Mouse (Mus musculus) liver, embryonic 15.5 days (tissue): Measurements from ENCODE around the gene Castor2. TPM values are rescaled to one million over a fixed set of nuclear protein-coding genes. Genes with fewer than 3 reads are reported as not detected.

Experiments used
- ATAC-seq: fragments of 200-750 bp; cut with Nextera tagmentation; 2 replicates; pipeline ENCODE4 v1.8.0; 2017; ENCODE audit warnings: moderate number of reproducible peaks, mild to moderate bottlenecking, moderate library complexity; ENCODE audit not compliant: insufficient read depth
- H3K27ac ChIP-seq: fragments of 300-500 bp; sonication (generic); replicated peaks from 2 replicates; pipeline ENCODE4 v1.5.1; 2015; ENCODE audit warnings: mild to moderate bottlenecking, inconsistent platforms
- H3K27me3 ChIP-seq: fragments of 300-500 bp; sonication (generic); 2 replicates; pipeline ENCODE4 v1.6.1; 2015; ENCODE audit warnings: mild to moderate bottlenecking, inconsistent platforms
- H3K36me3 ChIP-seq: fragments of 300-500 bp; sonication (generic); replicated peaks from 2 replicates; pipeline ENCODE4 v1.6.1; 2015; ENCODE audit warnings: moderate library complexity, mild to moderate bottlenecking, inconsistent platforms
- H3K4me1 ChIP-seq: fragments of 300-500 bp; sonication (generic); replicated peaks from 2 replicates; pipeline ENCODE4 v1.6.1; 2015; ENCODE audit warnings: inconsistent platforms
- H3K4me2 ChIP-seq: fragments of 300-500 bp; sonication (generic); 2 replicates; pipeline ENCODE4 v1.6.1; 2015; ENCODE audit warnings: moderate library complexity, mild to moderate bottlenecking, inconsistent platforms
- H3K4me3 ChIP-seq: fragments of 300-500 bp; sonication (generic); replicated peaks from 2 replicates; pipeline ENCODE4 v1.5.1; 2015; ENCODE audit warnings: mild to moderate bottlenecking, inconsistent platforms
- H3K9ac ChIP-seq: fragments of 300-500 bp; sonication (generic); 2 replicates; pipeline ENCODE4 v1.6.1; 2015; ENCODE audit warnings: moderate library complexity, mild to moderate bottlenecking, inconsistent platforms
- H3K9me3 ChIP-seq: fragments of 300-500 bp; sonication (generic); replicated peaks from 2 replicates; pipeline ENCODE4 v1.6.1; 2016; ENCODE audit warnings: inconsistent platforms
- WGBS: fragments of 180-500 bp; shearing (Covaris S2); methylation state at CpG from one replicate; pipeline ENCODE4 v1.1.7; 2015; ENCODE audit warnings: mixed read lengths; ENCODE audit not compliant: insufficient replicate concordance; 5-methylcytosine and 5-hydroxymethylcytosine counted together
- polyA plus RNA-seq: library from polyadenylated mRNA; unstranded; fragments of >200 nt; fragmentation: Nextera tagmentation; extraction: Ambion mirVana; gene quantifications from 2 replicates; pipeline ENCODE4 v1.2.1, GENCODE M21; 2015

Gene Castor2
- polyA plus RNA-seq, 1 experiment from 2014 or later = 0.45 TPM

- H3K27ac ChIP-seq = no peak overlapping the region
- H3K4me2 ChIP-seq = no peak overlapping the region
- 76% methylated on average over 12 of the region's 12 CpGs for WGBS
These were observed 36.5 kb downstream of the Castor2 start for GRCm38 (mm10) chr5:134136022-134136421.

GRCm38 (mm10) chr5:134137933-134138332, 38.4 kb downstream of the Castor2 start:
- Histone ChIP-seq H3K4me2 (no peak overlapping the region), H3K27ac (no peak overlapping the region), H3K4me1 (no peaks in the 10 kb centered on the region), H3K27me3 (no peaks in the 10 kb centered on the region), H3K9ac (no peak overlapping the region), H3K4me3 (no peak overlapping the region), H3K36me3 (no peaks in the 10 kb centered on the region), H3K9me3 (no peaks in the 10 kb centered on the region)
- no peak for ATAC-seq
- WGBS = 55% methylated on average over 5 of the region's 5 CpGs

More at GRCm38 (mm10) chr5:134136022-134136421, 36.5 kb downstream of the Castor2 start:
- ATAC-seq = no peak
- no peaks in the 10 kb centered on the region for H3K4me1 ChIP-seq
- H3K9ac ChIP-seq = no peak overlapping the region
- H3K27me3 ChIP-seq = no peaks in the 10 kb centered on the region
- no peaks in the 10 kb centered on the region for H3K9me3 ChIP-seq
- H3K4me3 ChIP-seq = no peak overlapping the region
- H3K36me3 ChIP-seq = no peaks in the 10 kb centered on the region

- Histone ChIP-seq H3K9ac (no peak overlapping the region), H3K9me3 (no peaks in the 10 kb centered on the region), H3K27me3 (no peaks in the 10 kb centered on the region), H3K27ac (no peak overlapping the region), H3K4me2 (no peak overlapping the region), H3K4me1 (no peaks in the 10 kb centered on the region), H3K36me3 (no peaks in the 10 kb centered on the region), H3K4me3 (no peak overlapping the region)
- no peak for ATAC-seq
- 64% methylated on average over 6 of the region's 6 CpGs for WGBS
These were observed 39.9 kb downstream of the Castor2 start for GRCm38 (mm10) chr5:134139429-134139828.

- H3K9ac ChIP-seq = no peak overlapping the region
- no peaks in the 10 kb centered on the region for H3K4me1 ChIP-seq
- H3K4me3 ChIP-seq = no peak overlapping the region
- no peaks in the 10 kb centered on the region for H3K27me3 ChIP-seq
- H3K27ac ChIP-seq = no peak overlapping the region
- H3K4me2 ChIP-seq = no peak overlapping the region
- no peaks in the 10 kb centered on the region for H3K36me3 ChIP-seq
- no peaks in the 10 kb centered on the region for H3K9me3 ChIP-seq
- ATAC-seq = no peak
- WGBS = 64% methylated on average over 7 of the region's 7 CpGs
These were observed 41.7 kb downstream of the Castor2 start for GRCm38 (mm10) chr5:134141236-134141635.

GRCm38 (mm10) chr5:134142381-134142780, 42.9 kb downstream of the Castor2 start:
- WGBS = 56% methylated on average over 11 of the region's 11 CpGs
- Histone ChIP-seq H3K9ac (no peak overlapping the region), H3K4me2 (no peak overlapping the region)

GRCm38 (mm10) chr5:134144986-134145385, 45.5 kb downstream of the Castor2 start:
- H3K4me1 ChIP-seq = no peaks in the 10 kb centered on the region
- WGBS = 83% methylated on average over 8 of the region's 8 CpGs

More at GRCm38 (mm10) chr5:134142381-134142780, 42.9 kb downstream of the Castor2 start:
- no peaks in the 10 kb centered on the region for H3K4me1 ChIP-seq
- H3K9me3 ChIP-seq = no peaks in the 10 kb centered on the region
- H3K27ac ChIP-seq = no peak overlapping the region
- no peak for ATAC-seq
- no peaks in the 10 kb centered on the region for H3K36me3 ChIP-seq
- no peak overlapping the region for H3K4me3 ChIP-seq
- no peaks in the 10 kb centered on the region for H3K27me3 ChIP-seq

GRCm38 (mm10) chr5:134147194-134147753, 47.8 kb downstream of the Castor2 start:
- Histone ChIP-seq H3K27me3 (no peaks in the 10 kb centered on the region), H3K4me1 (no peaks in the 10 kb centered on the region), H3K4me3 (no peak overlapping the region), H3K27ac (no peak overlapping the region), H3K9ac (no peak overlapping the region), H3K36me3 (peaks cover 26% of the 10 kb centered on the region), H3K4me2 (no peak overlapping the region), H3K9me3 (no peaks in the 10 kb centered on the region)
- WGBS = 79% methylated on average over 10 of the region's 10 CpGs
- ATAC-seq = no peak

More at GRCm38 (mm10) chr5:134144986-134145385, 45.5 kb downstream of the Castor2 start:
- Histone ChIP-seq H3K9ac (no peak overlapping the region), H3K27me3 (no peaks in the 10 kb centered on the region), H3K4me2 (no peak overlapping the region), H3K9me3 (no peaks in the 10 kb centered on the region), H3K27ac (no peak overlapping the region), H3K4me3 (no peak overlapping the region), H3K36me3 (peaks cover 15% of the 10 kb centered on the region)
- ATAC-seq = no peak

GRCm38 (mm10) chr5:134148153-134148552, 48.6 kb downstream of the Castor2 start:
- WGBS = 80% methylated on average over 4 of the region's 4 CpGs
- Histone ChIP-seq H3K4me1 (no peaks in the 10 kb centered on the region), H3K9ac (no peak overlapping the region), H3K36me3 (peaks cover 26% of the 10 kb centered on the region), H3K27ac (no peak overlapping the region), H3K27me3 (no peaks in the 10 kb centered on the region), H3K4me2 (no peak overlapping the region), H3K4me3 (no peak overlapping the region), H3K9me3 (no peaks in the 10 kb centered on the region)
- ATAC-seq = no peak

GRCm38 (mm10) chr5:134151895-134152294, 52.4 kb downstream of the Castor2 start:
- no peaks in the 10 kb centered on the region for H3K4me1 ChIP-seq
- H3K9ac ChIP-seq = no peak overlapping the region
- H3K4me2 ChIP-seq = no peak overlapping the region
- no peak overlapping the region for H3K4me3 ChIP-seq
- H3K27ac ChIP-seq = no peak overlapping the region
- no peaks in the 10 kb centered on the region for H3K27me3 ChIP-seq
- WGBS = 74% methylated on average over 11 of the region's 11 CpGs
- ATAC-seq = no peak
- peaks cover 49% of the 10 kb centered on the region for H3K36me3 ChIP-seq
- no peaks in the 10 kb centered on the region for H3K9me3 ChIP-seq

GRCm38 (mm10) chr5:134155916-134156466, 56.5 kb downstream of the Castor2 start:
- Histone ChIP-seq H3K27ac (no peak overlapping the region), H3K4me2 (no peak overlapping the region), H3K4me3 (no peak overlapping the region), H3K9me3 (no peaks in the 10 kb centered on the region), H3K9ac (no peak overlapping the region), H3K27me3 (no peaks in the 10 kb centered on the region), H3K4me1 (no peaks in the 10 kb centered on the region), H3K36me3 (peaks cover 51% of the 10 kb centered on the region)
- WGBS = 78% methylated on average over 7 of the region's 7 CpGs
- ATAC-seq = no peak

- WGBS = 66% methylated on average over 5 of the region's 5 CpGs
- no peak overlapping the region for H3K4me2 ChIP-seq
- no peaks in the 10 kb centered on the region for H3K4me1 ChIP-seq
- no peak for ATAC-seq
- no peak overlapping the region for H3K9ac ChIP-seq
- no peaks in the 10 kb centered on the region for H3K9me3 ChIP-seq
- no peaks in the 10 kb centered on the region for H3K27me3 ChIP-seq
- no peak overlapping the region for H3K4me3 ChIP-seq
- peaks cover 47% of the 10 kb centered on the region for H3K36me3 ChIP-seq
- H3K27ac ChIP-seq = no peak overlapping the region
These were observed 65.2 kb downstream of the Castor2 start for GRCm38 (mm10) chr5:134164688-134165087.

GRCm38 (mm10) chr5:134166642-134167041, 67.1 kb downstream of the Castor2 start:
- Histone ChIP-seq H3K27me3 (no peaks in the 10 kb centered on the region), H3K36me3 (peaks cover 52% of the 10 kb centered on the region), H3K4me3 (no peak overlapping the region), H3K9ac (no peak overlapping the region), H3K4me1 (no peaks in the 10 kb centered on the region), H3K27ac (no peak overlapping the region), H3K9me3 (no peaks in the 10 kb centered on the region), H3K4me2 (no peak overlapping the region)
- ATAC-seq = no peak
- WGBS = 69% methylated on average over 7 of the region's 7 CpGs
